Mouse (Mus musculus) hindbrain, embryonic 14.5 days (tissue): Measurements from ENCODE around the gene Rnf5. TPM values are rescaled to one million over a fixed set of nuclear protein-coding genes. Genes with fewer than 3 reads are reported as not detected.

Source experiments
- polyA plus RNA-seq: library from polyadenylated mRNA; unstranded; fragments of >200 nt; fragmentation: Nextera tagmentation; extraction: Ambion mirVana; gene quantifications from 2 replicates; pipeline ENCODE4 v1.2.1, GENCODE M21; 2014

Gene Rnf5
- polyA plus RNA-seq, 1 experiment from 2014 or later, result 211 TPM

Other genes with a start within 250 kb of the Rnf5 start
- 0.10 TPM in 1 of 2 replicates, not detected in the other for gene Btnl2, start 248.9 kb downstream of the Rnf5 start, polyA plus RNA-seq
- gene Btnl1, start 226.6 kb downstream of the Rnf5 start, polyA plus RNA-seq, result not detected in 2 replicates
- gene BC051142, start 204.9 kb downstream of the Rnf5 start, polyA plus RNA-seq, result 4.2 and 5.6 TPM in 2 replicates
- gene Btnl4, start 126.4 kb downstream of the Rnf5 start, polyA plus RNA-seq, result not detected in 2 replicates
- not detected in 2 replicates for gene Btnl6, start 86.3 kb downstream of the Rnf5 start, polyA plus RNA-seq
- 11.1 and 12.1 TPM in 2 replicates for gene Notch4, start 39.4 kb downstream of the Rnf5 start, polyA plus RNA-seq
- gene Gpsm3, start 13.9 kb downstream of the Rnf5 start, polyA plus RNA-seq, result 4.2 and 4.7 TPM in 2 replicates
- gene Pbx2, start 12.4 kb downstream of the Rnf5 start, polyA plus RNA-seq, result 7.1 and 10.5 TPM in 2 replicates
- 1.1 and 1.4 TPM in 2 replicates for gene Ager, start 5.8 kb downstream of the Rnf5 start, polyA plus RNA-seq
- gene Agpat1, start 572 bp upstream of the Rnf5 start, polyA plus RNA-seq, result 123 and 126 TPM in 2 replicates
- gene Egfl8, start 12.3 kb upstream of the Rnf5 start, polyA plus RNA-seq, result 8.8 and 11.4 TPM in 2 replicates
- 22.2 and 25.4 TPM in 2 replicates for gene Ppt2, start 24.8 kb upstream of the Rnf5 start, polyA plus RNA-seq
- gene Prrt1, start 25.8 kb upstream of the Rnf5 start, polyA plus RNA-seq, result 7.3 and 8.6 TPM in 2 replicates
- gene Fkbpl, start 41.1 kb upstream of the Rnf5 start, polyA plus RNA-seq, result 11.7 and 12.9 TPM in 2 replicates
- gene Atf6b, start 43.5 kb upstream of the Rnf5 start, polyA plus RNA-seq, result 84.7 and 87.6 TPM in 2 replicates
- gene Tnxb, start 66.8 kb upstream of the Rnf5 start, polyA plus RNA-seq, result 0.24 and 0.43 TPM in 2 replicates
- 0.22 TPM in 1 of 2 replicates, not detected in the other for gene C4b, start 140.2 kb upstream of the Rnf5 start, polyA plus RNA-seq
- gene Cyp21a1, start 200.9 kb upstream of the Rnf5 start, polyA plus RNA-seq, result not detected in 2 replicates
- 25.9 and 28.8 TPM in 2 replicates for gene Stk19, start 233.3 kb upstream of the Rnf5 start, polyA plus RNA-seq
- 54.4 and 61.9 TPM in 2 replicates for gene Dxo, start 233.3 kb upstream of the Rnf5 start, polyA plus RNA-seq
- gene Skiv2l, start 246.5 kb upstream of the Rnf5 start, polyA plus RNA-seq, result 49.6 and 51.2 TPM in 2 replicates
- 73.7 and 74.0 TPM in 2 replicates for gene Nelfe, start 246.7 kb upstream of the Rnf5 start, polyA plus RNA-seq